Mouse (Mus musculus): Measurements from ENCODE around the gene Mxi1.
"Not testable (repeated sequence)": the region's sequence is repeated elsewhere in the genome, so short reads cannot be mapped to it uniquely, and the experiment has no call there.

Mxi1 gene

DNA sequence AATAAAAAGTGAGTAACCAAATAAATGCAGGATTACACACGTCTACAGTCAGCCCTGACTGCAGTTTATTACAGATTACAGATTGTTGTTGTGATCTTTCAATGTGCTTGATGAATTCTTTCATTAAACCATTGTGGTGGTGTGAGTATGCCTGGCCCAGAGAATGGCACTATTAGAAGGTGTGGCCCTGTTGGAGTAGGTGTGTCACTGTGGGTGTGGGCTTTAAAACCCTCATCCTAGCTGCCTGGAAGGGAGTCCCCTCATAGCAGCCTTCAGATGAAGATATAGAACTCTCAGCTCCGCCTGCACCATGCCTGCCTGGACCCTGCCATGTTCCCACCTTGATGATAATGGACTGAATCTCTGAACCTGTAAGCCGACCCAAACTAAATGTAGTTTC, 84.6 kb downstream of the Mxi1 start:
- DNase-seq (ENCODE audit: extremely low read depth, low read depth, low spot score), result not testable (repeated sequence)

DNA sequence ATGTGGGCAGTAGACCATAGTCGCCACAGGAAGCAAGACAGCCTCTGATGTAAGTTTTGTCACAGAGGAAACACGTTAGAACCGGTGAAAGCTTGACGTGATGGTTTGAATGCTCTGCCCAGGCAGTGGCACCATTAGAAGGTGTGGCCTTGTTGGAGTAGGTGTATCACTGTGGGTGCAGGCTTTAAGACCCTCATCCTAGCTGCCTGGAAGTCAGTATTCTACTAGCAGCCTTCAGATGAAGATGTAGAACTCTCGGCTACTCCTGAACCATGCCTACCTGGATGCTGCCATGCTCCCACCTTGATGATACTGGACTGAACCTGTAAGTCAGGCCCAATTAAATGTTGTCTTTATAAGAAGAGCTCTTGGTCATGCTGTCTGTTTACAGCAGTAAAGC, 85.5 kb downstream of the Mxi1 start:
- not testable (repeated sequence) for DNase-seq (ENCODE audit: extremely low read depth, low read depth, low spot score)

DNA sequence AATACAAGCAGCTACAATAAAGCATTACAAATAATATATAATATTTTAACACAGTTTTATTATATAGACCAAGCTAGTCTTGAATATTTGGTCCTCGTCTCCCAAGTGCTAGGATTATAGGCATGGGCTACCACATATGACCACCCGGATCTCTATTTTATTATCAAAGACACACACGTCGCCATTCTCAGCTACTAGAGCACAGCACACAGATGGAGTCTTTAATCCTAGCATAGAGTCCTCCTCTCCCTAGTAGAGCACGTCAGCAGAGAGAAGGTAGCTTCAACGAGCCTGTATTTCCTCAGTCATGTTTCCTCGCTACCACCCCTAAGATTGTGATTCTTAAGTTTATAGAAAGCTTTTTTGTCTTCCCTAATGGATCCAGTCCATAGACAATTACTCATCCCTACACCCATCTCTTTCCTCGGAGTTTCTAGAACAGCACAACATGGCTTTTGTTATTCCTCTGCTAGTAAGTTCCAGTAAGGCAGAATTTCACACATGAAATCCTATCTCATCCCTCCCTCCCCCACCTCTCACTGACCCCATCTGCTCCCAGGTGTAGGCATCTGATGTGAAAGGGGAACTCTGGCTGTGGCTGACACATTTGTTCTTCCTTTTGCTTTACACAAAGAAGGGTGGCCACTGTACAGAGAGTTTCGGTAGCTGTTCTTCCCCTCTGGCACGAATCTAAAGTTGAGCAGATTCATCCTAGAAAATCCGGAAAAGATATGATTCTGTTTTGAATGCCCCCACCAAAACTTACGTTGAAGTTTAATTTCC, 87.3 kb downstream of the Mxi1 start:
- no peak for DNase-seq (ENCODE audit: extremely low read depth, low read depth, low spot score)

DNA sequence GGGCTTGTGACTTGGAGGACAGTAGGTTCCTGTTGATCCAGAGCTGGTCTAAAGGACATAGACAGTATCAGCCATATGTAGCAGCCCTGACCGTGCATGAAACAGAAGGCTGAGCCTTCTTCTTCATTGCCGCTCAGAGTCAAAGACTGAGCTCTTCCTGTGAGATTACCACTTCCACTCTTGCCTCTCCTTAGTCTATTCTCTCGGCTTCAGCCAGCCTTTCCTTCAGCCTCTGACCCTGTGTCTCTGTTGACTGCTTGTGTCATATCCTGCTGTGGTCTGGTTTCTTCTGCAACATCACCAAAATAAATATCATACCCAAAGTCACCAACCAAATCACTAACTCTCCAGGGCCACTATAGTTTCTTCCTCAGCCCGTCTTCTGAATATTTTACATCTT, 88.9 kb downstream of the Mxi1 start:
- DNase-seq (ENCODE audit: extremely low read depth, low read depth, low spot score), result no peak

DNA sequence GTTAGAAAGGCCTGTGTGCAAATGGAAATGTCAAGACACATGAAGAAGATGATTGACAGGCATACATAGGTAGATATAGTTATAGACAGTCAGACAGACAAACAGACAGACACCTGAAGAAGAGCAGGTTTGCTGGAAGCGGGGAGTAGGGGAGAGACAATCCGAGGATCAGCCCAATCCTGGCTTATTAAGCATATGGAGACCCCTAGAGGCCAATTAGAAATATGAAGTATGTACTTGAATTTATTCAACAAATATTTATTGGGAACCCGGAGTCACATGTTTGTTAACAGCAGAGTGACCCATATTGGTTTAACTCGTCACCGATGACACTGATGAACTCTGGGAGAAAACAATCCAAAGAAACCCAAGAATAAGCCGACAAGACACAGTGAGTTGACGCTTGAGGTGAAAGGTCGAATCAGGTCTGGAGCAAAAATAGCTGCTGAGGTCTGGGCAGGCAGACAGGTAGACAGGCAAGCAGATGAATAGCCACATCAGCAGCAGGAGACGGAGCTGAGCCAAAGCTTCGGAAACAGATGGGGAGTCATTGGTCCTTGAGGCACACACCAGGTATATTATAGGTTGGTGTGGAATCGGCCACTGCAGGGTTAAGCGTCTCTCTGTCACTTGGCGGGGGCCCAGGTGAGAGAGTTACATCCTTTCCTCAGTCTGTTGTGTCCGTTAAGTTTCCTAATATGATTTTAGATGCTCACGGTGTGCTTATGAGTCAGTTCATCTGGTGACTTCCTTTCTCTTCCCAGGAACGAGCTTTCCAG, 90.2 kb downstream of the Mxi1 start:
- no peak for DNase-seq (ENCODE audit: extremely low read depth, low read depth, low spot score)

DNA sequence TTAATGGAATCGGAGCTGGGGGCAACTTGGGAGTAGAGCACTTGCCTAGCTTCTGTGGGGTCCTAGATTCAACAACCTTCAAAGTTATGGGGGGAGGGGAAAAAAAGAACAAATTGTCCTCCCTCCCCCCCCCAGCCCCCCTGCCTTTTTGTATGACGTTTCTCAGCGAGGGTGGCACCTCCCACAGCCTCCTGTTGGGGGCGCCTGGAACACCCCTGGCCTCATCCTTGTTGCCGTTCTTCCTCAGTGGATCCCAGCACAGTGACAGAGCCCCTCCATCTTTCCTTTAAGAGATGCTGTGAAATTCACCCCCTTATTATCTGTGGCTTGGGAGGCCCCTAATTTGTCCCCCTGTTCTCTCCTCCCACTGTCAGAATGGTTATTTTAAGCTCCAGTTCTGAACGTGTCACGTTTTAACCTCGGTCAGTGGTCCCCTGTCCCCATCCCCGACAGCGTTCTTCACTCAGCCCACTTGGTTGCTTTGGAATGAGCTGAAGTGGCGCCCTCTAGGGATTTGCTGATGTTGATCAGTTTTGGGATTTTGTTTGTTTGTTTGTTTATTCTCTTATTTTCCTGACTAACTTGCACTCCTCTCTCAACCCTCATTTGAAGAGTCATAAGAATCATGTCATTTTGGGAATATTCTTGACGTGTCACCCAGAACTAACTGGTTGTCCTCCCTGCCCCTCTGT, 92.6 kb downstream of the Mxi1 start:
- DNase-seq (ENCODE audit: extremely low read depth, low read depth, low spot score), result no peak

DNA sequence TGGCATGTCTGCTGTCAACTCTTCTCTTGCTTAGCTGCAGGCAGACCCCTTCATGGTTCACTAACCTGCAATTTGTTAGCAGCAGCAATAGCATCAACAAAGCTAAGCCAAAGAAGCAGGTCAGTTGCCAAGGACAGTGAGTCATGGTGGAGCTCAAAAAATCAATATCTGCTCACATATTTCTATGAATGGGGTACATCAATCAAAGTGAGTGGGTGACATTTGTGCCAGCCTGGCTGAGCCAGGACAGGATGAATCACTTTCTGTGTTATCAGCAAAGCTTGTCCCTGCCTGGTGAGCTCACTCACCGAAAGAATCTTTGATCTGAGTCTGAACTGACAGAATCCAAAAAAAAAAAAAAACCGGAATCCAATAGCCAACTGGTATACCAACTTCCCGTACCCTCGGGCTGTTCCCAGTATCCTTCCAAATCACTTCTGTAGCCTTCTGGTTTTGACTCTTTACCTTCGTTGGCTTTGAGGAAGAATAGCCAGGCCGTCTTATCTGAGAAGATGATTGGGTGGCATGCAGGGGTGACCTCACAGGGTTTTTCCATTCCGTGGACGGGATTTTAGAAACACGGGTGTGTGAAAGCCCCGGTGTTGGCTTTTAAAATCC, 94.0 kb downstream of the Mxi1 start:
- DNase-seq (ENCODE audit: extremely low read depth, low read depth, low spot score), result no peak

DNA sequence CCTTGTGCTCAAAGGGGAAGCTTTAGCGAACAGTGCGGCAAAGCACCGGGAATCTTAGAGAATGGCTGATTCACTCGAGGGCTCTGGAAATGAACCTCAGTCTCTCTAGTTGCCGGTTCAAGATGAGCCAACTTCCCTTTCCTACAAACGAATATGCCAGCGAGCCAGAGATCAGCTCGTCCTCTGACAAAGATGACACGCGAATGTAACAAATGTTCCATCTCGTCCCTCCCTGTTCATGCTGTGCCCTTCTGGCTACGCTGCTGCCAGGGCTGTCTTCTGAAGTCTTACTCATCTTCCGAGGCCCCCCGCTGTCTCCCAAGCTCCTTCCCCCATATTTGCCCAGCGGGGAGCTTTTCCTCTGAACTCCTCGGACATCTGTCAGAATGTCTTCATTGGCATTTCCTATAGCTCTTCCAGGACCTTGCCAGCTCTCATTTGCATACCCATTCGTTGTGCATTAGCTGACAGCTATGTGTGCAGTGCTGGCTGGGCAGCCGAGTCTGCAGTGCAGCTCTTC, 94.6 kb downstream of the Mxi1 start:
- DNase-seq (ENCODE audit: extremely low read depth, low read depth, low spot score), result no peak

DNA sequence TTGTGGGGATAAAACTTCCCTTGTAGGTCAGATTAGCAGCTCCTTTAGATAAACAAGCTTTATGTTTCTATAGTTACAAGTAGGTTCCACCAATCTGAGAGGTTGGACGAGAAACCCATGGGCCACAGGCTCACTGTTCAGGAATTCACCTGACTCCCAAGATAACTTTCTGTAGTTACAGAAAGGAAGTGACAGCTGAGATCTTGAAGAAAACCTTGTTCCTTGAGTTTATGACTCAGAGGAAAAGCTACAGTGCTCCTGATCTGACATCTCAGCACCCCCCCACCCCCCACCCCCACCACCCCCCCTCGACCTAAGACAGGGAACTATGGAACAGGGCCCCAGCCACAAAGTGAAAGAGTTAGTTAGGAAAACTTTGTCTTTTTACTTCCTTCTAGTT, 95.5 kb downstream of the Mxi1 start:
- DNase-seq (ENCODE audit: extremely low read depth, low read depth, low spot score), result no peak

DNA sequence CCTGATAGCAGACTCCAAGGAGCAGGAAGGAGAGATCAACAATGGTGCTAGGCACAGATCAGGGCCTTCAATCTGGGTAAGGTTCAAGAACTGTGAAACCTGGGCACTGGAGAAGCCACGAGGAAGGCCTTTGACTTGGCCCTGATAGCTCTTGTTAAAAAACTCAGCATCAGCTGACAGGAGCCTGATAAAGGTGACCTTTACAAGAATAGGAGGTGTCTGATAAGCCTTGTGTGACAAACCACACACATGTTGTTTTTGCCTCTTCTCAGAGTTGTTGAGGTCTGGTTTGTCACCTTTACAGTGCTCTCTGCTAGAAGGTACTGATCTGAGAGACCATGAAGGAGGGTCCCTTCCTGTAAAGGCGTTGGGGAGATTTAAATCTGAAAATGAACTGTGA, 97.0 kb downstream of the Mxi1 start:
- DNase-seq (ENCODE audit: extremely low read depth, low read depth, low spot score), result no peak

DNA sequence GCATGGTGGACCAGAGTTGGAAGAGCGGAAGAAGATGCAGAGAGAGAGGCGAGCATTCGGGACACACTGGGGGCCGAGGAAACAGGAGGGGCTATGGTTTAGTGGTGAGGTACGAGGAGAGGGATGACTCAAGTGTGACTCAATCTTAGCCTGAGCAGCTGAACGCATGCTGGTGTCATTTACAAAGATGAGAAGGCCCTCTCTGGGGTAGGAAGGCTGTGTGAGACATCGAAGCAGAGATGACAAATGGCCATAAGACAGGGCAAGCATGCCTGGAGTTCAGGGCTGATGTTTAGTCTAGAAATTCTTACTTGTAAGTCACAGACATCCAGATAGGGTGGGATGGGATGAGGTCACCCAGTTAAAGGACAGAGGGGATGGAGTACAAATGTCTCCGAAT, 98.1 kb downstream of the Mxi1 start:
- DNase-seq (ENCODE audit: extremely low read depth, low read depth, low spot score), result no peak

DNA sequence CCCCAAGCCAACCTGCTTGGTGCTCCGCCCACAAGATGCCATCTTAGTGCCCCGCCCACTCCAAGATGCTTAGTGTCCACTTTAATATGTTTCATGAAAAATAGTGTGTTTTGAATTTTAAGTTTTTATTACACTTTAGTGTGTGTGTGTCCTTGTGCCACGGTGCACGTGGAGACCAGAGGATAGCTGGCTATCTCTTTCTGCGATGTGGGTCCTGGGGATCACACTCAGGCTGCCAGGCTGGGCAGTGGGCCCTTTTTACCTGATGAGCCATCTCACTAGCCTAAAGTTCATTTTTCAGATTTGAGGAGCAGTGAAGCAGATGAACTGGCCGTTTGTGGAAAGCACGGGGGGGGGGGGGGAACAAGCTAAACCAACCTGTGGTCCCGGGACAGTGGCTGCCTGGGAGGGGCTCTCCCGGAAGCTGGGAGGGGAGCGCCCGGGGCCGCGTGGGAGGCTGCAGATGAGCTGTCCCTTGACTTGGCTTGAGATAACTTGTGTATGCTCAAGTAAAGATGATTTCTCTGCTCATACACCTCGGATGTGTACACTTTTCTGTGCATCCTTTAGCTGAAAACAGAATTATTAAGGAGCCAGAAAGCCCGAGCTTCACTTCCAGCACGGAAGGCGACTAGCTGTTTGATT, 99.5 kb downstream of the Mxi1 start:
- no peak for DNase-seq (ENCODE audit: extremely low read depth, low read depth, low spot score)

DNA sequence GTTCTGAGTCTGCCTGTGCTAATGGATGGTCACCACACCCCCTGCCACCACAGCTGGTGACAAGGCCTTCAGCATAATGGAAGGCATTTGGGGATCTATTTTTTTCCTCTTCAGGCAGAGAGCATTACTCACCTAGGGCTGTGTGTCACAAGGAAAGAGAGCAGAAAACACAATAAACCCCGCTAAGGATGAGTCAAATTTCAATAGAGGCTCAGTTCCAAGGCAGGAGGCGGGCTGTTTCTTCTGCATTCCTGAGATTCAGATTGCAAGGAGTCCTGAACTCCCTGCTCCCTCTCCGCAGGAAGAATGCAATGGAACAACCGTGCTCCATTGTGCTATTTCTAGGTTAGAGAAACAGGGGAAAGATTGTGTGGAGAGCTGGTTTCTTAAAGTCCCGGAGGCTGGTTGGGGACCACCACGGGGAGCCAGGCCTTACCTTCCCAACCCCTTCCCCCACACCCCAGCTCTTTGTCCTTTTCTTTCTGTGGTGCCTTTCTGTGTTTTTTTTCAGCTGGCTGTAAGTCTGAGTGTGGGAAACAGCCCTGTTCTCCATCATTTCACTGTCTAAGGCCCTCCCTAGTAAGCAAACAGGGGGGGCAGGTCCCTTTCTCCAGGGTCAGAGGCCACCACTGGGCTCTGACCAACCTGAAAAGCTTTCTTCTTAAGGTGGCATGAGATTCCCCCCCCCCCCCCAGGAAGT, 102.0 kb downstream of the Mxi1 start:
- no peak for DNase-seq (ENCODE audit: extremely low read depth, low read depth, low spot score)

DNA sequence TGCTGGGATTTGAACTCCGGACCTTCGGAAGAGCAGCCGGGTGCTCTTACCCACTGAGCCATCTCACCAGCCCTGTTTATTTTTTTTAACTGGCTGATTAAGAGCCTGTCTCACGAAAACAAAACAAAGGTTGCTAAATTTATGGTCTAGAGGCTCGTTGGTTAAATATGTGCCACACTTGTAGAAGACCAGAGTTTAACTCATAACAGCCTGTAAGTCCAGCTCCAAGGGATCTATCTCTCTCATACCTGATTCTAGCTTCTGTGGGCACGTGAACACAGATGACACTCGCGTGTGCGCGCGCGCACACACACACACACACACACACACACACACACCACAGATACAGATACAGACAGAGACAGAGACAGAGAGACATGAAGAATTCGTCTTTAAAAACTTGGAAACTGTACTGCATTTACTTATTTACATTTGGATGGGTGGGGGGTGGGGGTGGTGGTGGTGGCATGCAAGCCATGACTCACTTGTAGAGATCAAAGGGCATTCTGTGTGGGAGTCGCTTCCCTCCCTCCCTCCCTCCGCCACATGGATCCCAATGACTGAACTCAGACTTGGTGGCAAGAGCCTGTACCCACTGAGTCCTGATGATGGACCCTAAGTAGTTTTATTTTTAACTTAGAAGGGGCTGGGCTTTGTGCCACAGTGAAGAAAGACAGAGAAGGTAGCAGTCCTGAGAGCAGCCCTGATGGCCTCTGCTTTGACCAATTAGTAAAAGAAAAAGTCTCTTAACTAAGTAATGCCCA, 103.5 kb downstream of the Mxi1 start:
- no peak for DNase-seq (ENCODE audit: extremely low read depth, low read depth, low spot score)

DNA sequence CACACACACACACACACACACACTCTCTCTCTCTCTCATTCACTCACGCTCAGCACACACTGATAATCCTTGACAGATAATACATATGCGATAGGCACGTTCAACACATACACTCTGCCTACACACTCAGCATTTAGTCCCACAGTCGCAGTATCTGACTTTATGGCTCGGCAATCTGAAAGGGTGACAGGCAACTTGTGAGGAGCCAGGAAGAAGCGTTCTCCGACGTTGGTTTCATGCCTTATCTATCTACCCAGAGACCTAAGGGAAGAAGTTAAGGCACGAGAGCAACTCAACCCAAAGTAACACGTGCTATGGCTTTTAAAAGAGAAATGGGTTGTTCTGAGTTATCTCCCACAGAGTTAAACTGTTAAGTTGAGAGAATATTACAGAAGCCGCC, 104.3 kb downstream of the Mxi1 start:
- DNase-seq (ENCODE audit: extremely low read depth, low read depth, low spot score), result no peak

DNA sequence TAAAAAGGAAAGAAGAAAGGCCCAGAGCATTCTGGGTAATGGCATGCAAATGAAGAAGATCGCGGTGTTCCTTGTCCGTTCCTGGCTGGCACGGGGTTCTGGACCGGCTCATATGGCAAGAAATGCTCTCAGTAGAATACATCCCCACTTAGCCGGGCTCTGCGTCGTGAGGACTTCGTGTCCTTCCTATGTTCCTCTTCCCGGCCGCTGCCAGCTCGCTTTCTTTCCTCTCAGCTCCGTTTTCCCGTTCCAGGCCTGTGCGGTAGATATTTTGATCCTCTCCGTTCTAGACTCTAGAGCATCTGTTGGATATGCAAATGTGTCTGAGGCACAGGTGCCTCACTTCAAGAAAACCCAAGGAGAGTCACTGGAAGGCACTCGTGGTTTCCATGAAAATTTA, 104.9 kb downstream of the Mxi1 start:
- no peak for DNase-seq (ENCODE audit: extremely low read depth, low read depth, low spot score)

DNA sequence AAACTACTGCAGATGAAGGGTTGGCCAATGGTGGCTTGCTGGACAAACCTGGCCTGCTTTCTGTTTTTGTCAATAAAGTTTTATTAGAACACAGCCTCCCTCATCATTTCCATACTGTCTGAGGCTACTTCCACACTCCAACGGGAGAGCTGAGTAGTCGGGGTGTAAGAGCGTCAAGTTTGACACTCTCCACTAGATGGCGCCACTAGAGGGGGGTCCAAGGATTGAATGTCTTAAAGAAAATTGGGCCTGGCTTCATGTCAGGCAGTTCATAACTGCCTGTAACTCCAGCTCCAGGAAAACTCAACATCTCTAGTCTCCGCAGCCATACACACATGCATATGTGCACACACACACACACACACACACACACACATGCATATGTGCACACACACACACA, 109.5 kb downstream of the Mxi1 start:
- DNase-seq (ENCODE audit: extremely low read depth, low read depth, low spot score), result no peak

DNA sequence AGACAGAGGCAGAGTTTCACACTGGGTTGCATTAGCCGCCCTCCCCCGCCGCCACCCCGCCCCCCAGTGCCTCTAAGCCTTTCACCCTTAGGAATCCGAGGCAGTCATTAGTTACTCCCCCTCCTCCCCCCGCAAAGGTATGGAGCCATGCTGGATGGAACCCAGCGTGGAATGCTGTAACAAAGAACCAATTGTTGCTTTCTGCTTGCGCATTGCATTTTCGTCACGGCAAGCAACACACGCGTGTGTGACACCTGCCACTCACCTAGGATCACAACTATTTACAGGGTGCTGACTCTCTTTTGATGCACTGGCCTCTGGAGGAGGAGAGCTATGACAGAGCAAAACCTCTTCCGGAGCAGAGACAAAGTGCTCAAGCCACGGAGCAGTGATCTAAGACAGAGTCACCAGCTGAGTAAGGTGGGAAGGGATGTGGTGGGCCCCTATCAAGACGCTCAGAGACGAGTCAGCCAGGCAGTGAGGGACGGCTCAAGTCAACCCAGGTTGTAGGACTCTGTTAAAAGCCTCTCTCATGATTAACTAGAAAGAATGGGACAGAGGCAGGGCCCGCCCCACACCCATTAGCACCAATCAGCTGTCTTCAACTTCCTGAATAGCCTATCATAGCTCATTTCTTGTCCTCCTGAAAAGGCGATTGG, 110.7 kb downstream of the Mxi1 start:
- DNase-seq (ENCODE audit: extremely low read depth, low read depth, low spot score), result no peak
